Mouse (Mus musculus) gastrocnemius, adult 2 months (tissue): ENCODE measurements around the gene Stk32c. TPM values are rescaled to one million over a fixed set of nuclear protein-coding genes. Genes with fewer than 3 reads are reported as not detected.

Experiments used
- DNase-seq: peaks from one replicate; pipeline ENCODE4 v3.0.0; 2022
- H3K27ac ChIP-seq: fragments of 200-600 bp; 2 replicates; pipeline ENCODE4 v1.8.1; 2022; ENCODE audit warnings: mild to moderate bottlenecking
- H3K4me3 ChIP-seq: fragments of 200-600 bp; 2 replicates; pipeline ENCODE4 v1.8.1; 2022; ENCODE audit warnings: mild to moderate bottlenecking, moderate library complexity
- CTCF ChIP-seq: fragments of 200-600 bp; IDR thresholded peaks from 2 replicates; pipeline ENCODE4 v1.8.1; 2022; ENCODE audit warnings: antibody characterized with exemption, mild to moderate bottlenecking, moderate library complexity
- intact Hi-C: fragments of 180-260 bp; cut with DNase I; formaldehyde crosslinking; loops from one replicate; pipeline ENCODE4 v1.15.1; 2025
- total RNA-seq, 2 experiments: library from RNA; stranded (reverse); gene quantifications; 2 replicates each; pipeline ENCODE4 v1.2.3; 2021

The Stk32c gene
- total RNA-seq, 2 experiments from 2014 or later = 0.73 TPM; not detected in 1

DNA sequence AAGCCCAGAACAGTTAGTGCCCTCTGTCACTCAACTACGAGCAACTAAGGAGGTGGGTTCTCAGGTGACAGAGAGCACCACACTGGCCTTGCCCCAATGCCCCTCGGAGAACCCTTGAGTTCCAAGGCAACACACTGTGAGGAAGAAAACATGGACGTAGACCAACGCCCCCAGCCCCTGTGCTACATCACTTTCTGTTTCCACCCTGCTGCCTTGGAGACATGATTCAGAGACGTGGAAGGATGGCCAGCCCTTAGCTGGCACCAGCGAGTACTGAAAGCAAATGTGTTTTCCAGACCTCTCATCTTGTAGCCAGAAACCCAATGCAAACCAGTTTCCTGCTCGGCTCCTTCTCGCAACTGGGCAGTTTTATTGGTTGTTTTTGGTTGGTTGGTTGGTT lies 26.7 kb downstream of the Stk32c start:
- Histone ChIP-seq H3K4me3 (no peak overlapping the region), H3K27ac (no peak overlapping the region)
- no peak for DNase-seq
- TF ChIP-seq CTCF = no peak
- intact Hi-C loops = no loop called here

DNA sequence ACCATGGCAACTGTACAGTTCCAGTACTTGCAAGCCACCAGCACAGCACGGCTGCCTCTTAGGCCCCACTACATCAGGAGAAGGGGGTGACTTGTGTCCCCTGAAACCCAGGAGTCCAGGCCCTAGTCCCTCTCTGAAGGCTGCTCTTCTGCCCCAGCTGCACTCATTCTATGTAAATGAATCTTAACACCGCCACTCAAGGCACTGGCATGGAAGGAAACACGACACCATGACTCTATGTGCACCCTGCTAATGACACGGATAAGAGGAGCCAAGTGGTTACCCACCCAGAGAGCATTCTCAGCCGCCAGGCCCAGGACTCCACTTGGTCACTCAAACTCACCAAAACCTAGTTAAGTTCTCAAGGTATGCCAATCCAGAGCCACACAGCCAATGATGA lies 27.1 kb downstream of the Stk32c start:
- DNase-seq = no peak
- Histone ChIP-seq H3K4me3 (no peak overlapping the region), H3K27ac (no peak overlapping the region)
- intact Hi-C loops = no loop called here
- no peak for TF ChIP-seq CTCF

DNA sequence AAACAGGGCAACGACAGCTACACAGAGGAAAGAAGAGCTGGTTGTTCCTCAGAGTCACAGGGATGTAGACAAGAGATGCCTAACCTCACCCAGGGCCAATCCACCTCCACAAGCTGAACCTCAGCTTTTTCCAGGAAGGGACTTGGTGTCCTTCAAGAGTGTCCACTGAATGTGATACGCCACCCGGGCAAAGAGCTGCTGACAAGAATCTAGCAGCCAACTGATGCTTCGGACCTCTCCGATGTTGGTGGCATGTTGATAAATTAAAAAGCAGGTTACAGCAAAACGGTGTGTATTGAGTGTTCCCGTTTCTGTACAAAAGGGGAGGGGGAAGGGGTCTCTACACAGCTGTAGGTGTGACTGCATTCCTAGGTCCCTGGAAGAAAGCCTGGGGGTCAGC lies 28.3 kb downstream of the Stk32c start:
- intact Hi-C loops = no loop called here
- H3K27ac ChIP-seq = no peak overlapping the region

DNA sequence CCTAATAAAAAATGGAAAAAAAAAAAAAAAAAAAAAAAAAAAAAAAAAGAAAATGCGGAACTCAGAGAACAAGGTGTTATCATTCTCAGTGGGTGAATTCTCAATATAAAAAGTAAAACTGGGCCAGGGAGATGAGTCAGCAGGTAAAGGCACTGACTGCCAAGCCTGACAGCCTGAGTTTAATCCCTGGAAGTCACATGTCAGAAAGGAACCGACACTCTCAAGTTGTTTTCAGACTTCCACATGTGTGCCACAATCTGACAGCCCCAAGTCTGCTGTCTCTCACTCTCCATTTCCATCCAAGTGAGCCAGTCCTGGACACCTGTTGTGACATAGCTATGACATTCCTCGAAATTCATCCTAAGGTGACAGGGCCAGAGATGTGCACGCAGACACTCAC lies 28.7 kb downstream of the Stk32c start:
- intact Hi-C loops = no loop called here
- TF ChIP-seq CTCF = no peak
- no peak overlapping the region for H3K4me3 ChIP-seq
- DNase-seq = no peak
- no peak overlapping the region for H3K27ac ChIP-seq

More for the DNA sequence above, 28.3 kb downstream of the Stk32c start:
- no peak for DNase-seq
- TF ChIP-seq CTCF = no peak
- H3K4me3 ChIP-seq = no peak overlapping the region

DNA sequence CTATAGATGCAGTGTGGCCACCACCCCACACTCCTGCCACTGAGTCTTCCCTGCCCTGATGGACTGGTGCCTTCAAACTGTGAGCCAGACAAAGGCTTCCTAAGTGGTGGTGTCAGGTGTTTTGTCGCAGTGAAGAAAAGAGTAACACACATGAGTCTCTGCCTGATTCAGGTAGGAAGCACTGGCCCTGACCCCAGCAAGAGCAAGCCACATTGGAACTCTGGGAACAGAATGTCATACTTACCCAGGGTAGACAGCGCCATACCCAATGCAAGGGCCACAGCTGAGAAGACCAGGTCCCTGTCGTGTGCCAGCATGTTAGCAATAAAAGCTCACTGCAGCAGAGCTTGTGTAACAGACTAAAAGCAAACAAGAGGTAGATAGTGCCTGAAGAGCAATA lies 33.0 kb downstream of the Stk32c start:
- TF ChIP-seq CTCF = no peak
- Histone ChIP-seq H3K4me3 (no peak overlapping the region), H3K27ac (no peak overlapping the region)
- intact Hi-C loops = no loop called here
- DNase-seq = no peak

DNA sequence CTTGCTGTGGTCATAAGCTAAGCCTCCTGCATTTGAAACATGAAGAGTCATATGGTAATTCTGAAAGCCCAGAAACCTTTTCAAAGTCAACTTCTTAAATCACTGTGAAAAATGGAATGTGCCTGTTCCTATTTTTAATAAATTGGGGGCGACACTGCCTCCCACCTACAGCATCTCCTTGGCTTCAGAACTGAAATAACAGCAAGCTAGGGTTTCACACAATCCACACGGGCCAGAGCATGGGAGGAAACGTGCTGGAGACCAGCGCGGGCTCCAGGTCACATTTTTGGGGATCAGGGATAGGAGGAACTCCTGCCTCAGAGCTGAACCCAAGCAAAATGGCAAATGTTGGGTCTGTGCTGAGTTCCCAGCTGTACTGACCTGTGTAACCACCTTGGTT lies 33.8 kb downstream of the Stk32c start:
- no peak for TF ChIP-seq CTCF
- intact Hi-C loops = no loop called here
- Histone ChIP-seq H3K27ac (no peak overlapping the region), H3K4me3 (no peak overlapping the region)
- DNase-seq = no peak

DNA sequence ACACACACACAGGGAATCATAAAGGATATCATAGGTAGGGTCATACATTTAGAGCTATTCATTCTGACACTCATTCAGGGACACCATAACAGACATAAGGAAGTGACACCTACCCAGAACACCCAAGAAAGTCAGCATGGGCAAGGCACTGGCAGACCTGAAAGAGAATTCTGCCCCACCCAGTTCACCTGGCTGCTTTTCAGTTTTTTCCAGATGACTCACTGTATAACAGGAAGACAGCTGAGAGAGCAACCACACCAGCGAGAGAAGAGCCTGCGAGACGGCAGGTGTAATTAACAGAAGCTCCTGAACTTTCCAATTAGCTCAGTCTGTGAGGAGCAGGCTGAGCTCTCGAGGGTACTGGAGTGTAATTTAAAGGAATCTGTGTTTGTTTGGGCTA lies 44.0 kb downstream of the Stk32c start:
- no peak overlapping the region for H3K27ac ChIP-seq
- DNase-seq = no peak
- TF ChIP-seq CTCF = no peak
- H3K4me3 ChIP-seq = no peak overlapping the region
- intact Hi-C loops = no loop called here

DNA sequence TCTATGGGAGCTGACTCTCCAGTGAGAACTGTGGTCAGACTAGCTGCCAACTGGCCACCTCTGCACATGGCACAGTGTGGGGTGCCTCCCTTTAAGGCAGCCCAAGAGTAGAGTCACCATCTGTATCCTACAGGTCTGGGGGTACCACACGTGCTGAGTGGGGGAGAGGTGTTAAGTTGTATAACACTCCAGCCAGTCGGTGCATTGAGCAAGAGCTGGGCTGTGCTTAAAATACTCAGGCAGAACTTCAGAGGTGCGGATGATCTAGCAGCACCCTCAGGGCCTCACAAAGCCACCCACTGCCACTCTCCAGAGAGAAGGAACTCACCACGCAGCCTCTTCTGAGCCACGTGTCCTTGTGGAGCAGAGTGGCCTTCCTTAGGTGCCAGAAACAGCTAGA lies 48.7 kb downstream of the Stk32c start:
- no peak for TF ChIP-seq CTCF
- DNase-seq = no peak
- no peak overlapping the region for H3K4me3 ChIP-seq
- H3K27ac ChIP-seq = no peak overlapping the region
- intact Hi-C loops = no loop called here

DNA sequence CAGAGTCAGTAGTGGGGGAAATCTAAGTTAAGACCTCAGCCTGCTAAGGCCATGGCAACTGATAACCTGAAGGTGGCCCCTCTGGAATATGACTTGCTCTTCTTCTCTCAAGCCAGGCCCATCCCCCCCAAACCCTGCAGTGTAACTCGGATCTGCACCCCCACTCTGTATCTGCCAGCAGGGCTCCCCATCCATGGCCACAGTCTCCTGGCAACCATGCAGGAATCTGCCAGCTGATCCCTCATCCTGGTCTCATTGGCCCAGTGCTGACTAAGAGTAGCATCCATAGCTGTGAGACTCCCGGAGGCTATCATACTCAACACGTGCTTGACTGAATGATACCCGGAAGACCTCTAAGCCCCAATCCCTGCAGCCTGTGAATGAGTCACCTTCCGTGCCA lies 54.2 kb downstream of the Stk32c start:
- DNase-seq = no peak
- H3K27ac ChIP-seq = no peak overlapping the region
- intact Hi-C loops = no loop called here
- TF ChIP-seq CTCF = no peak
- H3K4me3 ChIP-seq = no peak overlapping the region

DNA sequence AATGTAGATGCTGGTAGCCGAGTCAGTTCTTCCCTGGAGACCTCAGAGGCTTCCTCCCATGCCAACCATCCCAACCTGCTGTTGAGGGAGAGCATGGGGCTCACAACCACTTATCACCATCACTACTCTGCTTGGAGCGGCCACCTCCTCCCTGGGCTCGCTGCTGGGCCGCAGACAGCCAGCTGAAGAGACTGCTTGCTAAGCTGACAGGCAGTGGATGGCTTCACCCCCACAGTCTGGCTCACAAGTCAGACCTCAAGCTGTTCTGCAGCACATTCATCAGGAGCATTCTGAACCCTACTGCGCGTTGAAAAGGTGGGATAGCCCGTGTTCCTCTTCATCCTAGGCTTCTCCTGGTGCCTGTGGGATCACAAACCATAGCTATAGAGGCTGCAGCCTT lies 54.6 kb downstream of the Stk32c start:
- no peak for DNase-seq
- Histone ChIP-seq H3K4me3 (no peak overlapping the region), H3K27ac (no peak overlapping the region)
- no peak for TF ChIP-seq CTCF
- intact Hi-C loops = no loop called here

DNA sequence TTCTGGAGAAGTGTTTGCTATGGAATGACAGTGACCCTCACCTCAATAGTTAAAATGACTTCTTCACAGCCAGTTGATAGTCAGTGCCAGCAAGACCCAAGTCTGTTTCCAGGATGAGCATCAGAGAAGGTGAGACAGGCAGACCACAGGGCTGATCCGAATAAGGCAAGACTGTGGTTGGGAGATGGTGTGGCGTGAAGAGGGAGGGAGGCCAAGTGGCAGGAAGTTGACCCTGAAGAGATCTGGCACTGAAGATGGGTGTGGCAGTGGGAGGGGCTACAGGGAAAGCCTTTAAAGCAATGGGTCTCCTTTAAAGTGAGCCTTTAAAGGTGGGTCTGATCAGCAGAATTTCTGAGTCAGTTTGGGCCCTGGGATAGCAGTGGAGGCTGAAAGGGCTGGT lies 55.6 kb downstream of the Stk32c start:
- TF ChIP-seq CTCF = no peak
- intact Hi-C loops = no loop called here
- Histone ChIP-seq H3K27ac (no peak overlapping the region), H3K4me3 (no peak overlapping the region)
- DNase-seq = no peak

DNA sequence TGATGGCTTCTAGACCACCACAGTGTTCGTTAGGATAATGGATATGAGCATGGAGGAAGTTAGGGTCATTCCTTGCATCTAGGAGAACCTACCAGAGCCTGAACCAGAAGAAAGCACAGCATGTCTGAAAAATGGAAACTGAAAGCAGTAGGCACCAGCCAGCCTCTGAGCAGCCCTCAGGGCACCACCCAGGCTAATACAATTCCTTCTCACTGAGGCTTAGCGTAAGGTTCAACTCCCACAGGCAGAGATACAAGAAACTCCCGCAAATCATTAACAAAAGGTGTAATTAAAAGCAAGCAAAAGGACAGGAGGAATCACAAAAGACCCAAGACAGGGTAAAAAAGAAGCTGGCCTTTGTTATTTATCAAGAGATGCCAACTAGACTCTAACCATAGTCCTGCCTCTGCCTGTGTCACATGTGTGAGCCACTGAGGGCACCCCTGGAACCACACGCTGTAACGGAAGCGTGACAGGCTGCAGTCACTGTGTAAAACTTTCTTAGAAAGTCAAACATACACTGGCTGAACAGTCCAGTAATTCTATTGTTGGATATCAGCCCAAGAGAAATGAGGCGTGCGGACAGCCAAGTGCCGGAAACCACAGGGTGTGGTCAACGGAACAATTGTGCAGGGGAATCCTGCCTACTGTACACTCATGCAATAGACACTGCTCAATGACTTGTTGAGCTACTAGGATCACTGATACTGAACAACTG lies 56.6 kb downstream of the Stk32c start:
- peak; percentile 32 for DNase-seq
- Histone ChIP-seq H3K4me3 (no peak overlapping the region), H3K27ac (no peak overlapping the region)
- no peak for TF ChIP-seq CTCF
- intact Hi-C loops = no loop called here

DNA sequence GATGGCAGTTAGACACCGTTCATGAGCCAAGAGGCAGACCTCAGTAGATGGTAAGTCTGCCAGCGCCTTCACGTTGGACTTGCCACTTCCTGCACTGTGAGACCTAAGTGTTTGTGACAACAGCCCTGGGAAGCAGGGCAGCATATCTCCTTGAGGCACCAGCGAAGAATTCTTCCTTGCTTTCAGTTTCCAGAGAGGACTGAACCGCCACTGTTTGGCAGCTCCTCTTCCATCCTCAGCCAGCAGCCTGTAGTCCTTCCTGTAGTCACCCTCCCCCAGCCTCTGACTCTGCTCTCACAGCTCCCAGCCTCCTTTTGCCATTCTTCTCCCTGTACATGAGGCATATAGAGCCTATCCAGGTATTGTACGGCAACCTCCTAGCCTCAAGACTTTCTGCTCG lies 60.2 kb downstream of the Stk32c start:
- TF ChIP-seq CTCF = no peak
- no peak for DNase-seq
- intact Hi-C loops = no loop called here
- Histone ChIP-seq H3K4me3 (no peak overlapping the region), H3K27ac (no peak overlapping the region)

DNA sequence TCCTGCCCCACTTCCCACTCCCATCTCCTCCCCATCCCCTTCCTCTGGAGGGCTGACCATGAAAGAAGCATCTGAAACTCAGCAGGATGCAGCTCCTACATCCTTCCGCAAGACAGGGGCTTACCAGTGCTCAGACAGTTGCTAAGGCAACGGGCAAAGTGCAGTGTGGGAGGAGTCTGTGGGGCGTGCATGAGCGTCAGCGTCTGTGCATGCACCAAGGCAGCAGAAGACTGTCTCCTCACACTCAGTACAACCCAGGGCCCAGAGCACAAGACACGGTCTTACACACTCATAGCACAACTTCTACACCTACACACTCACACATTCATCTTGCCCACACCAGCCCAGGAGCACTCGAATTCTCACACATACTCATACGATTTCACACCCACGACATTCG lies 62.0 kb downstream of the Stk32c start:
- intact Hi-C loops = no loop called here
- TF ChIP-seq CTCF = no peak
- no peak overlapping the region for H3K4me3 ChIP-seq
- H3K27ac ChIP-seq = no peak overlapping the region
- no peak for DNase-seq
